Mouse (Mus musculus): ENCODE results near the gene Dok3. TPM values are rescaled to one million over a fixed set of nuclear protein-coding genes. Genes with fewer than 3 reads are reported as not detected.
A peak's percentile ranks its signal among the peaks of the same experiment; 100 is the strongest.

Gene Dok3
- polyA plus RNA-seq, 1 experiment from 2014 or later = 1.6 TPM

- DNase-seq (ENCODE audit: low spot score) (peak; percentile 39), ATAC-seq (ENCODE audit: insufficient number of reproducible peaks, low FRiP score, low TSS enrichment, low read depth) (no peak)
- Histone ChIP-seq H3K27me3 (ENCODE audit: control insufficient read depth, insufficient read depth, low read length) (no peaks in the 10 kb centered on the region), H3K4me2 (ENCODE audit: low read depth, severe bottlenecking) (no peak overlapping the region), H3K9ac (ENCODE audit: low read length) (no peak overlapping the region), H3K4me1 (ENCODE audit: control insufficient read depth, insufficient read depth, low read length) (peaks cover 15% of the 10 kb centered on the region; the same call in 1 of the 2 replicates), H3K27ac (replicated peaks; ENCODE audit: low read depth, low read length) (no peak overlapping the region), H3K36me3 (ENCODE audit: control insufficient read depth, insufficient read depth, low read length) (peaks cover 30% of the 10 kb centered on the region), H3K4me3 (ENCODE audit: low read depth, low read length) (no peak overlapping the region), H3K9me3 (ENCODE audit: control insufficient read depth, low read length) (no peaks in the 10 kb centered on the region)
- 69% methylated on average over 5 of the region's 5 CpGs for WGBS
Measured at GRCm38 (mm10) chr13:55474621-55475069, 54.5 kb downstream of the Dok3 start.

DNA sequence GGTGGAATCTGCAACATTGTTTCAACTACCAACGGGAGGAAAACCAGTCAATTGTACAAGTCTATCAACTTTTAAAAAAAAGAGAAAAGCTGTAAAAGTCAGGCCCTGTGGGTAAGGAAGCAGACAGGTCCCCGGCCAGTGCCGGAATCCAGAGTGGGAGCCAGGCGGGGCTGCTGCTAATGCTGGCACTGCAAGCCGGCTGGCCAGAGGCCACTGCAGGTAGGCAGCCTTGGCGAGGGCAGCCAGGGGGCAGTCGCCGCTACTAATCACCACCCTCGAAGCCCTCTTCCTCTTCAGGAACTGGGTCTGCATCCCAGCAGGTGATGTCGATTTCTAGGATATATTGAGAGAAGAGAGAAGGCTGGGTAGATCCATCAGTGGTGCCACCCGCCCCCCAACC is 55.1 kb downstream of the Dok3 start:
- no peaks in the 10 kb centered on the region for H3K9me3 ChIP-seq (ENCODE audit: control insufficient read depth, low read length)
- H3K4me1 ChIP-seq (ENCODE audit: control insufficient read depth, insufficient read depth, low read length) = peaks cover 15% of the 10 kb centered on the region; the same call in 1 of the 2 replicates
- H3K27me3 ChIP-seq (ENCODE audit: control insufficient read depth, insufficient read depth, low read length) = no peaks in the 10 kb centered on the region
- no peak overlapping the region for H3K4me2 ChIP-seq (ENCODE audit: low read depth, severe bottlenecking)
- 67% methylated on average over 10 of the region's 11 CpGs for WGBS
- H3K36me3 ChIP-seq (ENCODE audit: control insufficient read depth, insufficient read depth, low read length) = peaks cover 23% of the 10 kb centered on the region
- H3K9ac ChIP-seq (ENCODE audit: low read length) = no peak overlapping the region
- DNase-seq (ENCODE audit: low spot score) = no peak
- no peak for ATAC-seq (ENCODE audit: insufficient number of reproducible peaks, low FRiP score, low TSS enrichment, low read depth)
- H3K27ac ChIP-seq (replicated peaks; ENCODE audit: low read depth, low read length) = no peak overlapping the region; the same call in 1 of the 2 replicates
- no peak overlapping the region for H3K4me3 ChIP-seq (ENCODE audit: low read depth, low read length)

Small RNAs within 50 kb of the gene (microRNA-seq; reads per million reads assigned to microRNA genes)
- gene Mir6944 (90.9 reads per million, percentile 47 among the genes with 10 or more reads in this experiment), gene Mir6945 (3.7 reads per million, percentile 4 among the genes with 10 or more reads in this experiment)

Other genes starting within 250 kb of the Dok3 start
- 416 and 451 TPM in 2 replicates for gene Prelid1, start 208.8 kb downstream of the Dok3 start, polyA plus RNA-seq (2014; fragmentation: Nextera tagmentation; extraction: Ambion mirVana)
- gene Rab24, start 207.3 kb downstream of the Dok3 start, polyA plus RNA-seq (2014; fragmentation: Nextera tagmentation; extraction: Ambion mirVana) = 90.6 and 97.4 TPM in 2 replicates
- gene Mxd3, start 199.5 kb downstream of the Dok3 start, polyA plus RNA-seq (2014; fragmentation: Nextera tagmentation; extraction: Ambion mirVana) = 23.7 and 28.9 TPM in 2 replicates
- 85.3 and 88.7 TPM in 2 replicates for gene Lman2, start 166.5 kb downstream of the Dok3 start, polyA plus RNA-seq (2014; fragmentation: Nextera tagmentation; extraction: Ambion mirVana)
- gene Rgs14, start 159.6 kb downstream of the Dok3 start, polyA plus RNA-seq (2014; fragmentation: Nextera tagmentation; extraction: Ambion mirVana) = 0.57 and 0.97 TPM in 2 replicates
- not detected in 2 replicates for gene Slc34a1, start 131.1 kb downstream of the Dok3 start, polyA plus RNA-seq (2014; fragmentation: Nextera tagmentation; extraction: Ambion mirVana)
- gene Pfn3, start 114.1 kb downstream of the Dok3 start, polyA plus RNA-seq (2014; fragmentation: Nextera tagmentation; extraction: Ambion mirVana) = not detected in 2 replicates
- 0.17 TPM in 1 of 2 replicates, not detected in the other for gene F12, start 102.5 kb downstream of the Dok3 start, polyA plus RNA-seq (2014; fragmentation: Nextera tagmentation; extraction: Ambion mirVana)
- 60.4 and 68.2 TPM in 2 replicates for gene Grk6, start 84.2 kb downstream of the Dok3 start, polyA plus RNA-seq (2014; fragmentation: Nextera tagmentation; extraction: Ambion mirVana)
- gene Prr7, start 65.0 kb downstream of the Dok3 start, polyA plus RNA-seq (2014; fragmentation: Nextera tagmentation; extraction: Ambion mirVana) = 1.1 and 1.6 TPM in 2 replicates
- 299 and 318 TPM in 2 replicates for gene Dbn1, start 41.2 kb downstream of the Dok3 start, polyA plus RNA-seq (2014; fragmentation: Nextera tagmentation; extraction: Ambion mirVana)
- gene Pdlim7, start 15.6 kb downstream of the Dok3 start, polyA plus RNA-seq (2014; fragmentation: Nextera tagmentation; extraction: Ambion mirVana) = 154 and 155 TPM in 2 replicates
- gene Ddx41, start 7.4 kb upstream of the Dok3 start, polyA plus RNA-seq (2014; fragmentation: Nextera tagmentation; extraction: Ambion mirVana) = 82.5 and 84.0 TPM in 2 replicates
- gene Fam193b, start 41.8 kb upstream of the Dok3 start, polyA plus RNA-seq (2014; fragmentation: Nextera tagmentation; extraction: Ambion mirVana) = 47.8 and 50.7 TPM in 2 replicates
- gene Tmed9, start 44.4 kb upstream of the Dok3 start, polyA plus RNA-seq (2014; fragmentation: Nextera tagmentation; extraction: Ambion mirVana) = 54.9 and 60.9 TPM in 2 replicates
- 16.9 and 21.3 TPM in 2 replicates for gene B4galt7, start 70.6 kb upstream of the Dok3 start, polyA plus RNA-seq (2014; fragmentation: Nextera tagmentation; extraction: Ambion mirVana)
- 53.8 and 56.3 TPM in 2 replicates for gene Caml, start 93.7 kb upstream of the Dok3 start, polyA plus RNA-seq (2014; fragmentation: Nextera tagmentation; extraction: Ambion mirVana)
- 60.8 and 61.8 TPM in 2 replicates for gene Ddx46, start 105.7 kb upstream of the Dok3 start, polyA plus RNA-seq (2014; fragmentation: Nextera tagmentation; extraction: Ambion mirVana)
- gene B230219D22Rik, start 163.8 kb upstream of the Dok3 start, polyA plus RNA-seq (2014; fragmentation: Nextera tagmentation; extraction: Ambion mirVana) = 75.6 and 84.4 TPM in 2 replicates
- 85.9 and 91.7 TPM in 2 replicates for gene Txndc15, start 185.4 kb upstream of the Dok3 start, polyA plus RNA-seq (2014; fragmentation: Nextera tagmentation; extraction: Ambion mirVana)
- gene Pcbd2, start 198.1 kb upstream of the Dok3 start, polyA plus RNA-seq (2014; fragmentation: Nextera tagmentation; extraction: Ambion mirVana) = 44.7 and 44.9 TPM in 2 replicates